Mouse (Mus musculus) C2C12 (cell line): ENCODE results near the gene Zfp46.

ENCODE experiments used
- CEBPB ChIP-seq: IDR thresholded peaks from one replicate; pipeline ENCODE4 v1.6.1; 2011; ENCODE audit warnings: low read depth, mild to moderate bottlenecking, control low read depth, moderate library complexity
- CTCF ChIP-seq: IDR thresholded peaks from one replicate; pipeline ENCODE4 v1.5.1; 2011; ENCODE audit not compliant: control insufficient read depth, insufficient read depth, insufficient read length
- MAX ChIP-seq: IDR thresholded peaks from one replicate; pipeline ENCODE4 v1.6.1; 2011; ENCODE audit warnings: mild to moderate bottlenecking, control low read depth
- MYOG ChIP-seq: IDR thresholded peaks from one replicate; pipeline ENCODE4 v1.6.1; 2011; ENCODE audit not compliant: control insufficient read depth, insufficient read length; ENCODE audit errors: extremely low read depth
- USF1 ChIP-seq: IDR thresholded peaks from one replicate; pipeline ENCODE4 v1.6.1; 2011; ENCODE audit warnings: low read depth, mild to moderate bottlenecking, control low read depth, moderate library complexity

GRCm38 (mm10) chr4:136255919-136256318 is 28.6 kb upstream of the Zfp46 start:
- TF ChIP-seq CEBPB: no peak
- TF ChIP-seq USF1: no peak
- no peak for TF ChIP-seq CTCF
- no peak for TF ChIP-seq MAX
- no peak for TF ChIP-seq MYOG
